Mouse (Mus musculus): Measurements from ENCODE around the gene Kctd10. TPM values are rescaled to one million over a fixed set of nuclear protein-coding genes. Genes with fewer than 3 reads are reported as not detected.

The Kctd10 gene
- polyA plus RNA-seq, 1 experiment from 2014 or later, result 111 TPM

GRCm38 (mm10) chr5:114373581-114373980 is 6.7 kb downstream of the Kctd10 start:
- H3K9me3 ChIP-seq (ENCODE audit: control insufficient read depth, low read length), result no peaks in the 10 kb centered on the region
- peaks cover 64% of the 10 kb centered on the region for H3K4me1 ChIP-seq (ENCODE audit: control insufficient read depth, insufficient read depth, low read length)
- H3K27me3 ChIP-seq (replicated peaks; ENCODE audit: control insufficient read depth, insufficient read depth, low read length), result no peaks in the 10 kb centered on the region
- no peak overlapping the region; the same call in 1 of the 2 replicates for H3K27ac ChIP-seq (replicated peaks; ENCODE audit: low read depth, low read length)
- DNase-seq (ENCODE audit: low spot score), result no peak
- no peak for ATAC-seq (ENCODE audit: low read depth)
- H3K4me2 ChIP-seq (ENCODE audit: low read depth, low read length), result no peak overlapping the region
- no peak overlapping the region for H3K9ac ChIP-seq (ENCODE audit: low read depth, low read length)
- WGBS, result 81% methylated on average over 9 of the region's 9 CpGs
- peaks cover 58% of the 10 kb centered on the region for H3K36me3 ChIP-seq (ENCODE audit: control insufficient read depth, insufficient read depth, low read length)
- no peak overlapping the region for H3K4me3 ChIP-seq (ENCODE audit: low read depth, low read length)

- 53% methylated on average over 10 of the region's 11 CpGs for WGBS
- ATAC-seq (ENCODE audit: low read depth) (no peak), DNase-seq (ENCODE audit: low spot score) (peak; percentile 28)
- Histone ChIP-seq H3K9ac (ENCODE audit: low read depth, low read length) (0 out of 2 replicates have a peak overlapping the region, but pooled peaks have one; percentile 40), H3K9me3 (ENCODE audit: control insufficient read depth, low read length) (no peaks in the 10 kb centered on the region), H3K4me3 (ENCODE audit: low read depth, low read length) (no peak overlapping the region), H3K27ac (replicated peaks; ENCODE audit: low read depth, low read length) (peak overlapping the region; percentile 95), H3K4me2 (ENCODE audit: low read depth, low read length) (no peak overlapping the region), H3K4me1 (ENCODE audit: control insufficient read depth, insufficient read depth, low read length) (peaks cover 60% of the 10 kb centered on the region), H3K36me3 (ENCODE audit: control insufficient read depth, insufficient read depth, low read length) (peaks cover 62% of the 10 kb centered on the region), H3K27me3 (replicated peaks; ENCODE audit: control insufficient read depth, insufficient read depth, low read length) (no peaks in the 10 kb centered on the region)
Observed at GRCm38 (mm10) chr5:114373174-114373573, 7.1 kb downstream of the Kctd10 start.

- WGBS, result 32% methylated on average over 10 of the region's 11 CpGs
- Histone ChIP-seq H3K27me3 (replicated peaks; ENCODE audit: control insufficient read depth, insufficient read depth, low read length) (no peaks in the 10 kb centered on the region), H3K9ac (ENCODE audit: low read depth, low read length) (0 out of 2 replicates have a peak overlapping the region, but pooled peaks have one; percentile 40), H3K4me2 (ENCODE audit: low read depth, low read length) (peak overlapping the region; percentile 37; the same call in 1 of the 2 replicates), H3K4me1 (ENCODE audit: control insufficient read depth, insufficient read depth, low read length) (peaks cover 54% of the 10 kb centered on the region), H3K9me3 (ENCODE audit: control insufficient read depth, low read length) (no peaks in the 10 kb centered on the region), H3K36me3 (ENCODE audit: control insufficient read depth, insufficient read depth, low read length) (peaks cover 68% of the 10 kb centered on the region), H3K4me3 (ENCODE audit: low read depth, low read length) (no peak overlapping the region), H3K27ac (replicated peaks; ENCODE audit: low read depth, low read length) (peak overlapping the region; percentile 95)
- no peak for ATAC-seq (ENCODE audit: low read depth)
- peak; percentile 65 for DNase-seq (ENCODE audit: low spot score)
Observed at GRCm38 (mm10) chr5:114372565-114372964, 7.7 kb downstream of the Kctd10 start.

DNA sequence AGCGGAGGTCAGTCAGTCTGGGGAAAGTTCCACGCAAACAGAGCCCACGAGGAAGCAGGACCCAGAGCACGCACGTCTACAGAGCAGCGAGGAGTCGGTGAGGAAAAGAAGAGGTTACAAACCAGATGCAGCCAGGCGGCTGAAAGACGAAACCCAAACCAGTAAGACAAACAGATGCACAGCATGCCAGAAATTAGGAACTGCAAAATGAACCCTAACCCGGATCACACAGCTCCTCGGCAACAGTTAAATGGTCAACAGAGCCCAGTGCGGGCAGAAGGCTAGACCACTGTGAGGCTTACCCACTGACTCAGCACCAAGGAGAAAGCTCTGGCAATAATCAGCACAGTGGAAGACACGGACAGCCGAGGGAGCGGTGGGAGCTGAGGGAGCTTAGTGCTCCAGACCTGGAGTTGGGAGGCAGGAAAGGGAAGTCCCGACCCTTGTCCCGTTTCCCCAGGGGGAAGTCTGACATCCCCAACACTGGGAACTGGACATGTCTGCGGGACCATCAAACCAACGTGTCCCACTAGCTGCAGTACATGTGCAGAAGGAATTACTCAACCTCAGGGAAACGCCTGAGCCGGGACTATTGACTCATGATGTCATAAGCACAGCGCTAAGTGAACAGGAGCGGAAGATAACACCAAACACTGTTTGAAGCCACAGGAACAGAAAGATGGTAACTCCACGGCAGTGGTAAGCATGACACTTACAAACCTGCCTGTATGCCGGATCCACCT is 8.4 kb downstream of the Kctd10 start:
- Histone ChIP-seq H3K27ac (replicated peaks; ENCODE audit: low read depth, low read length) (peak overlapping the region; percentile 95), H3K9me3 (ENCODE audit: control insufficient read depth, low read length) (no peaks in the 10 kb centered on the region), H3K9ac (ENCODE audit: low read depth, low read length) (0 out of 2 replicates have a peak overlapping the region, but pooled peaks have one; percentile 47), H3K27me3 (replicated peaks; ENCODE audit: control insufficient read depth, insufficient read depth, low read length) (no peaks in the 10 kb centered on the region), H3K36me3 (ENCODE audit: control insufficient read depth, insufficient read depth, low read length) (peaks cover 74% of the 10 kb centered on the region), H3K4me3 (ENCODE audit: low read depth, low read length) (no peak overlapping the region), H3K4me2 (ENCODE audit: low read depth, low read length) (peak overlapping the region; percentile 37), H3K4me1 (ENCODE audit: control insufficient read depth, insufficient read depth, low read length) (peaks cover 51% of the 10 kb centered on the region)
- 30% methylated on average over 25 of the region's 25 CpGs for WGBS
- DNase-seq (ENCODE audit: low spot score) (peak; percentile 59), ATAC-seq (ENCODE audit: low read depth) (no peak)

GRCm38 (mm10) chr5:114371331-114371730 is 9.0 kb downstream of the Kctd10 start:
- Histone ChIP-seq H3K27ac (replicated peaks; ENCODE audit: low read depth, low read length) (peak overlapping the region; percentile 95), H3K27me3 (replicated peaks; ENCODE audit: control insufficient read depth, insufficient read depth, low read length) (no peaks in the 10 kb centered on the region), H3K4me1 (ENCODE audit: control insufficient read depth, insufficient read depth, low read length) (peaks cover 51% of the 10 kb centered on the region), H3K9me3 (ENCODE audit: control insufficient read depth, low read length) (no peaks in the 10 kb centered on the region), H3K4me2 (ENCODE audit: low read depth, low read length) (peak overlapping the region; percentile 37), H3K4me3 (ENCODE audit: low read depth, low read length) (no peak overlapping the region), H3K9ac (ENCODE audit: low read depth, low read length) (0 out of 2 replicates have a peak overlapping the region, but pooled peaks have one; percentile 47), H3K36me3 (ENCODE audit: control insufficient read depth, insufficient read depth, low read length) (peaks cover 80% of the 10 kb centered on the region)
- ATAC-seq (ENCODE audit: low read depth) (no peak), DNase-seq (ENCODE audit: low spot score) (no peak)
- 38% methylated on average over 3 of the region's 3 CpGs for WGBS

GRCm38 (mm10) chr5:114370371-114370776 is 9.9 kb downstream of the Kctd10 start:
- Histone ChIP-seq H3K4me2 (ENCODE audit: low read depth, low read length) (peak overlapping the region; percentile 37), H3K4me3 (ENCODE audit: low read depth, low read length) (no peak overlapping the region), H3K9ac (ENCODE audit: low read depth, low read length) (peak overlapping the region; percentile 51), H3K27ac (replicated peaks; ENCODE audit: low read depth, low read length) (peak overlapping the region; percentile 95), H3K27me3 (replicated peaks; ENCODE audit: control insufficient read depth, insufficient read depth, low read length) (no peaks in the 10 kb centered on the region), H3K36me3 (ENCODE audit: control insufficient read depth, insufficient read depth, low read length) (peaks cover 83% of the 10 kb centered on the region), H3K9me3 (ENCODE audit: control insufficient read depth, low read length) (no peaks in the 10 kb centered on the region), H3K4me1 (ENCODE audit: control insufficient read depth, insufficient read depth, low read length) (peaks cover 51% of the 10 kb centered on the region)
- 22% methylated on average over 9 of the region's 9 CpGs for WGBS
- ATAC-seq (ENCODE audit: low read depth) (peak; percentile 60), DNase-seq (ENCODE audit: low spot score) (peak; percentile 96)

- no peak for ATAC-seq (ENCODE audit: low read depth)
- H3K9ac ChIP-seq (ENCODE audit: low read depth, low read length), result peak overlapping the region; percentile 51
- 46% methylated on average over 9 of the region's 9 CpGs for WGBS
Observed at GRCm38 (mm10) chr5:114369921-114370320, 10.4 kb downstream of the Kctd10 start.

DNA sequence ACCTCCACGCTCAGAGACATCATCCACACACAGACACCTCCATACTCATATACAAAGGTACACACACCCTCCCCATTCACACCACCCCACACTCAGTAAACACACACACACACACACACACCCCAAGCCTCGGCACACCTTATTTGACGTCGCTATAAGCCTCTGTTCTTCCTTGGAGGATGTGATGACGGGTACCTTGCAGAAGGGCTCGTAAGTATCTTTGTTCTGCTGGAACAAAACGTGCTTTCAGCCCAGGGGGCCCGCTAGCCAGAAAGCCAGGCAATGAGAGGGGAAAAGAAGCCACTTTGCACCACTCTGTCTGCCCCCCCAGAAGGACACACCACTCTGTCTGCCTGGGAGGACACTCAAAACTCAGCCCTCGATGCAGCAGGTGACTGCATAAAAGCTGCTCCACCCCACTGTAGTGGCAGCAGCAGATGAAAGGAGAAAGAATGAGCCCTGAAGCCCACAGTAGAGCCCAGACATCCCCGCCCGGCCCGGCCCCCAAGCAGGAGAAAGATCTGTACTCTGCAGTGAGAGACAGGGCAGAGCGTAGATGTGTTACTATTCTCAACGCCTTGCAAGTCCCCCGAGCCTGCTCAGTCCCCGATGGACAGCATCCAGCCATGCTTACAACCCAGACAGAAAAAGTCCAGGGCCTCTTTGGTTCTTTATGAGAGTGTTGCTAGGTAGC is 11.4 kb downstream of the Kctd10 start:
- Histone ChIP-seq H3K4me1 (ENCODE audit: control insufficient read depth, insufficient read depth, low read length) (peaks cover 51% of the 10 kb centered on the region), H3K36me3 (ENCODE audit: control insufficient read depth, insufficient read depth, low read length) (peaks cover 87% of the 10 kb centered on the region), H3K9me3 (ENCODE audit: control insufficient read depth, low read length) (no peaks in the 10 kb centered on the region), H3K27me3 (replicated peaks; ENCODE audit: control insufficient read depth, insufficient read depth, low read length) (no peaks in the 10 kb centered on the region), H3K27ac (replicated peaks; ENCODE audit: low read depth, low read length) (peak overlapping the region; percentile 95; the same call in 1 of the 2 replicates), H3K4me3 (ENCODE audit: low read depth, low read length) (no peak overlapping the region), H3K4me2 (ENCODE audit: low read depth, low read length) (no peak overlapping the region), H3K9ac (ENCODE audit: low read depth, low read length) (no peak overlapping the region)
- no peak for DNase-seq (ENCODE audit: low spot score)
- ATAC-seq (ENCODE audit: low read depth), result no peak
- WGBS, result 83% methylated on average over 16 of the region's 16 CpGs

More at GRCm38 (mm10) chr5:114369921-114370320, 10.4 kb downstream of the Kctd10 start:
- no peak overlapping the region for H3K4me3 ChIP-seq (ENCODE audit: low read depth, low read length)
- DNase-seq (ENCODE audit: low spot score), result no peak
- no peaks in the 10 kb centered on the region for H3K27me3 ChIP-seq (replicated peaks; ENCODE audit: control insufficient read depth, insufficient read depth, low read length)
- H3K36me3 ChIP-seq (ENCODE audit: control insufficient read depth, insufficient read depth, low read length), result peaks cover 87% of the 10 kb centered on the region
- H3K27ac ChIP-seq (replicated peaks; ENCODE audit: low read depth, low read length), result peak overlapping the region; percentile 95
- no peaks in the 10 kb centered on the region for H3K9me3 ChIP-seq (ENCODE audit: control insufficient read depth, low read length)
- peak overlapping the region; percentile 37 for H3K4me2 ChIP-seq (ENCODE audit: low read depth, low read length)
- peaks cover 51% of the 10 kb centered on the region for H3K4me1 ChIP-seq (ENCODE audit: control insufficient read depth, insufficient read depth, low read length)
